Mouse (Mus musculus): ENCODE measurements around the gene Olfr148. TPM values are rescaled to one million over a fixed set of nuclear protein-coding genes. Genes with fewer than 3 reads are reported as not detected.

Gene Olfr148
- not detected in 2 replicates for polyA plus RNA-seq (2015; fragmentation: Nextera tagmentation; extraction: Ambion mirVana)

DNA sequence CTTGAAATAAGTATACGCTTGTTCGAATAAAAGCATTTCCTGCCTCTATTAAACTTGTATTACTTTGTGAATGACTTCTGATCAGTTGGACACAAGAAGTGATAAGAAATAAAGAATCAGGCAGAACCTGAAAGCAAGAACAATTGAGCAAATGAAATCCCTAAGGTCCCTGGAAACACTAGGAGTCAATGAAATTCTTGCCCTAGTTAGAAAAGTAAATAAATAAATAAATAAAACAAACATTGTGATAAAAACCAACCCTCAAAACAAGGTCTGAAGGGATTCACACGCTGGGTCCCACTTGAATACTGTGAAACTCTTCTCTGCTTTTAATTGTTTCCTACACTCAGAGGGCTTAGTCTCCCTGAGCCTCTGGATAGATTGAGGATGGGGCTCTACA lies at the start of gene Olfr148:
TSS of gene Olfr148 (plus strand) at position 301 of the 400 bp plus-strand sequence.
- no peaks in the 10 kb centered on the region for H3K27me3 ChIP-seq
- H3K4me3 ChIP-seq = no peak within 1 kb of the TSS
- H3K9me3 ChIP-seq = no peaks in the 10 kb centered on the region
- WGBS = 74% methylated on average over 3 of the region's 3 CpGs
- H3K4me1 ChIP-seq = no peaks in the 10 kb centered on the region
- ATAC-seq (replicated peaks) = no peak
- no peak within 1 kb of the TSS for H3K4me2 ChIP-seq (replicated peaks)
- H3K27ac ChIP-seq (replicated peaks) = no peak within 1 kb of the TSS
- no peak within 1 kb of the TSS for H3K9ac ChIP-seq (replicated peaks)
- H3K36me3 ChIP-seq = no peaks in the 10 kb centered on the region

- H3K9ac ChIP-seq (replicated peaks) = no peak within 1 kb of the TSS
- WGBS = 94% methylated on average over 3 of the region's 3 CpGs
- no peaks in the 10 kb centered on the region for H3K36me3 ChIP-seq
- H3K27ac ChIP-seq (replicated peaks) = no peak within 1 kb of the TSS
- H3K9me3 ChIP-seq = no peaks in the 10 kb centered on the region
- no peak within 1 kb of the TSS for H3K4me3 ChIP-seq
- H3K4me2 ChIP-seq (replicated peaks) = no peak within 1 kb of the TSS
- H3K4me1 ChIP-seq = no peaks in the 10 kb centered on the region
- H3K27me3 ChIP-seq = no peaks in the 10 kb centered on the region
- no peak for ATAC-seq (replicated peaks)
Observed at GRCm38 (mm10) chr9:39575469-39575868, 35.0 kb upstream of the Olfr148 start, which contains the start of gene Olfr959. Olfr959 (minus strand) TSS chr9:39575569.

GRCm38 (mm10) chr9:39577050-39577449 lies 33.4 kb upstream of the Olfr148 start:
- no peak for ATAC-seq (replicated peaks)
- Histone ChIP-seq H3K4me1 (no peaks in the 10 kb centered on the region), H3K4me2 (replicated peaks) (no peak overlapping the region), H3K27me3 (no peaks in the 10 kb centered on the region), H3K4me3 (no peak overlapping the region), H3K9ac (replicated peaks) (no peak overlapping the region), H3K9me3 (no peaks in the 10 kb centered on the region), H3K36me3 (no peaks in the 10 kb centered on the region), H3K27ac (replicated peaks) (no peak overlapping the region)
- WGBS = 89% methylated on average over 5 of the region's 5 CpGs

GRCm38 (mm10) chr9:39602536-39603332 lies 7.7 kb upstream of the Olfr148 start:
- Histone ChIP-seq H3K9me3 (no peaks in the 10 kb centered on the region), H3K27me3 (0 out of 2 replicates have a peak, but pooled peaks cover 2% of the 10 kb centered on the region), H3K4me2 (replicated peaks) (peak overlapping the region; percentile 65), H3K27ac (replicated peaks) (peak overlapping the region; percentile 42), H3K4me1 (peaks cover 24% of the 10 kb centered on the region), H3K9ac (replicated peaks) (peak overlapping the region; percentile 29), H3K4me3 (peak overlapping the region; percentile 35), H3K36me3 (no peaks in the 10 kb centered on the region)
- peak; percentile 97 for ATAC-seq (replicated peaks)
- 0% methylated on average over 19 of the region's 19 CpGs for WGBS

GRCm38 (mm10) chr9:39603333-39603845 lies 7.1 kb upstream of the Olfr148 start:
- Histone ChIP-seq H3K9me3 (no peaks in the 10 kb centered on the region), H3K27ac (replicated peaks) (peak overlapping the region; percentile 42), H3K9ac (replicated peaks) (peak overlapping the region; percentile 29), H3K4me2 (replicated peaks) (peak overlapping the region; percentile 65), H3K4me1 (peaks cover 24% of the 10 kb centered on the region), H3K27me3 (0 out of 2 replicates have a peak, but pooled peaks cover 2% of the 10 kb centered on the region), H3K36me3 (no peaks in the 10 kb centered on the region), H3K4me3 (peak overlapping the region; percentile 35)
- WGBS = under 1% methylated on average over 9 of the region's 9 CpGs
- peak; percentile 41 for ATAC-seq (replicated peaks)

DNA sequence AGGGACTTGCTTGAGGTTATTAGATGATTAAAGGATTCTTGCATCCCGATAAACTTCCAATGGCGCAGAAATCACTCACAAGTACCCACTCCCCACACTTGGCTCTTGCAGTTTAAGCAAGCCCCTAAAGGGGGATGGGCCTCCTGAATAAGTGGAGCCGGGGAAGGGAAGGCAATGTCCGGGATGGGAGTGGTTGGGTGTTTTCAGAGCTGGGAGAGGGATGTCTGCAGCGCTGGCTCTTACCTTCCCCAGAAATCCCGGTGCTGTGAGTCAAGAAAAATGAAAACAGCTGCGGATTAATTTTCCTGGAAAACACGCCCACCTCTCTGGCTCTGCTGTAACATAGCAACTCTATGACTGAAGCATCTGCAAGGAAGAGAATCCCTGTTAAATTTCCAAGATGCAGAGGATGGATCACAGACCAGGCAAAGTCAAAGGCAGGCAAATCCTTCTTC lies 6.4 kb upstream of the Olfr148 start, which contains the start of gene AW551984:
TSS of gene AW551984 (minus strand) at position 405 of the 455 bp plus-strand sequence.
- Histone ChIP-seq H3K27me3 (0 out of 2 replicates have a peak, but pooled peaks cover 2% of the 10 kb centered on the region), H3K4me1 (peaks cover 24% of the 10 kb centered on the region), H3K4me2 (replicated peaks) (peak within 1 kb of the TSS; percentile 65), H3K36me3 (no peaks in the 10 kb centered on the region), H3K27ac (replicated peaks) (peak within 1 kb of the TSS; percentile 42), H3K9me3 (no peaks in the 10 kb centered on the region), H3K4me3 (peak within 1 kb of the TSS; percentile 35), H3K9ac (replicated peaks) (peak within 1 kb of the TSS; percentile 36)
- peak; percentile 41; the same call in 1 of the 2 replicates for ATAC-seq (replicated peaks)
- under 1% methylated on average over 8 of the region's 8 CpGs for WGBS

- ATAC-seq (replicated peaks) = no peak
Observed at GRCm38 (mm10) chr9:39608497-39608896, 2.0 kb upstream of the Olfr148 start.

GRCm38 (mm10) chr9:39611953-39612352 lies 1.5 kb downstream of the Olfr148 start:
- Histone ChIP-seq H3K4me3 (no peak overlapping the region), H3K9me3 (no peaks in the 10 kb centered on the region), H3K4me1 (no peaks in the 10 kb centered on the region), H3K9ac (replicated peaks) (no peak overlapping the region), H3K27me3 (no peaks in the 10 kb centered on the region), H3K4me2 (replicated peaks) (no peak overlapping the region), H3K27ac (replicated peaks) (no peak overlapping the region), H3K36me3 (no peaks in the 10 kb centered on the region)
- WGBS = 52% methylated on average over 1 of the region's 1 CpGs
- ATAC-seq (replicated peaks) = peak; percentile 68

More at GRCm38 (mm10) chr9:39608497-39608896, 2.0 kb upstream of the Olfr148 start:
- Histone ChIP-seq H3K9ac (replicated peaks) (no peak overlapping the region), H3K4me3 (no peak overlapping the region), H3K27ac (replicated peaks) (no peak overlapping the region), H3K9me3 (no peaks in the 10 kb centered on the region), H3K27me3 (0 out of 2 replicates have a peak, but pooled peaks cover 2% of the 10 kb centered on the region), H3K4me1 (peaks cover 11% of the 10 kb centered on the region), H3K36me3 (no peaks in the 10 kb centered on the region), H3K4me2 (replicated peaks) (no peak overlapping the region)

- ATAC-seq (replicated peaks) = no peak
- no peak within 1 kb of the TSS for H3K4me2 ChIP-seq (replicated peaks)
- no peaks in the 10 kb centered on the region for H3K9me3 ChIP-seq
- no peak within 1 kb of the TSS for H3K9ac ChIP-seq (replicated peaks)
- no peaks in the 10 kb centered on the region for H3K4me1 ChIP-seq
- H3K27me3 ChIP-seq = no peaks in the 10 kb centered on the region
- 27% methylated on average over 1 of the region's 1 CpGs for WGBS
- H3K4me3 ChIP-seq = no peak within 1 kb of the TSS
- H3K36me3 ChIP-seq = no peaks in the 10 kb centered on the region
- H3K27ac ChIP-seq (replicated peaks) = no peak within 1 kb of the TSS
Observed at GRCm38 (mm10) chr9:39621073-39621472, 10.6 kb downstream of the Olfr148 start, which contains the start of gene Olfr960. Olfr960 (plus strand) TSS chr9:39621373.

GRCm38 (mm10) chr9:39623783-39624182 lies 13.3 kb downstream of the Olfr148 start:
- Histone ChIP-seq H3K9me3 (no peaks in the 10 kb centered on the region), H3K9ac (replicated peaks) (no peak overlapping the region), H3K27me3 (no peaks in the 10 kb centered on the region), H3K27ac (replicated peaks) (no peak overlapping the region), H3K36me3 (no peaks in the 10 kb centered on the region), H3K4me2 (replicated peaks) (no peak overlapping the region), H3K4me1 (no peaks in the 10 kb centered on the region), H3K4me3 (no peak overlapping the region)
- WGBS = 95% methylated on average over 3 of the region's 3 CpGs
- no peak for ATAC-seq (replicated peaks)

DNA sequence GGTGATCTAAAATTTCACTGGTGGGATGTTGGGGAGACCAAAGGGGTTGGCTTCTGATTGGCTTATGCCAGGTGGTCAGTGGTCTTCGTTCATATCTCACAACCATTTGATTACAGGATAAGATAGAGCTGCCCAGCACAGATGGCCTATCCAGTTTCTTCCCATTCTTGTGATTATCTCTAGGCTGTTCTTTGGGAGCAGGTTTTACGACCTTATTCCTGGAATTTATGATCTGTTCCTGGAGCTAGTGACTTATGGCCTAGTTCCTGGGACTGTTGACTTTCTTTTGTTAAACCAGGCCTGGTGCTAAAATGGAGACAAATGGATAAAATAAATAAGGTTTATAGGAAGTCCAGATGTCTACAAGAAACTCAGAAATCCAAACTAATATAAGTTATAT lies 14.3 kb downstream of the Olfr148 start:
- no peak overlapping the region for H3K9ac ChIP-seq (replicated peaks)
- H3K4me2 ChIP-seq (replicated peaks) = no peak overlapping the region
- ATAC-seq (replicated peaks) = no peak
- H3K4me1 ChIP-seq = no peaks in the 10 kb centered on the region
- no peaks in the 10 kb centered on the region for H3K27me3 ChIP-seq
- H3K4me3 ChIP-seq = no peak overlapping the region
- no peaks in the 10 kb centered on the region for H3K9me3 ChIP-seq
- no peak overlapping the region for H3K27ac ChIP-seq (replicated peaks)
- H3K36me3 ChIP-seq = no peaks in the 10 kb centered on the region
- WGBS = 93% methylated on average over 2 of the region's 2 CpGs

DNA sequence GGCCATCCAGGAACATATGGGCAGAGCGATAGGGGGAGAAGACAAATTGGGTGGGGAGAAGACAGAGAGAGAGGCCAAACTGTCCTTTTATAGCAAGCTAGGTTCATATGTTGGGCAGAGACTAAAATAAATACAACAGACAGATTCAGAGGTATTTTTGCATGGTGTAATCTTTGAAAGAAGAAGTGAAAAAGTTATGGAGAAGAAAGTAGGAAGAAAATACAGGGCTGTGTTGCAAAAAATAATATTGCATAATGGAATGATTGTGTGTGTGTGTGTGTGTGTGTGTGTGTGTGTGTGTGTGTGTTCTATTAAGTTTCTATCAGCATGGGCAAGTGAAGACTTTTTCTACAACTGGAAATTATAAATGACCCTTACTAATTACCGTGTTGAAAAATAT lies 18.6 kb downstream of the Olfr148 start:
- H3K4me1 ChIP-seq = no peaks in the 10 kb centered on the region
- WGBS = 89% methylated on average over 2 of the region's 2 CpGs
- H3K27me3 ChIP-seq = no peaks in the 10 kb centered on the region
- no peak overlapping the region for H3K4me2 ChIP-seq (replicated peaks)
- no peaks in the 10 kb centered on the region for H3K36me3 ChIP-seq
- ATAC-seq (replicated peaks) = no peak
- no peak overlapping the region for H3K4me3 ChIP-seq
- H3K9me3 ChIP-seq = no peaks in the 10 kb centered on the region
- H3K9ac ChIP-seq (replicated peaks) = no peak overlapping the region
- no peak overlapping the region for H3K27ac ChIP-seq (replicated peaks)
